Mouse (Mus musculus): ENCODE results near the gene Mrgprb5. TPM values are rescaled to one million over a fixed set of nuclear protein-coding genes. Genes with fewer than 3 reads are reported as not detected.
"Not testable (repeated sequence)": the region's sequence is repeated elsewhere in the genome, so short reads cannot be mapped to it uniquely, and the experiment has no call there.

Gene Mrgprb5
- not detected for polyA plus RNA-seq (2017; shearing (Covaris generic))

DNA sequence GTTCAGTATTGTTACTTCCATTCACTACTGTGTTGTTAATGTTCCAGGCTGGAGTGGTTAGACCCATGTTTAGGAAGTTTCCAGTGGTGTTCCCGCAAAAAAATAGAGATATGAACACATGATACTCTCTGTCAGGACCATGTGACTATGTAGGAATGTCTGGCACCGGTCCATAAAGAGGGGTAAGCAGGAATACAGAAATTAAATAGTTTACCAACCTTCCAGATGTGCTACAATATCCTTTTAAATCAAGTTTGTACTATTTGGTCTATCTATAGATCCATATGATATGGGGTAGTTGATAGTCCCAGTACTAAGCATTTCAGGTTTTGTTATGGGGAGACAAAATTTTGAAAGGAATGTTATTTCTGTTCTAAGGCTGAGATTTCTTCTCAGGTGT lies at the start of gene Mrgprb5:
Gene Mrgprb5, minus strand, starts transcription at position 101 of the 400 bp plus-strand sequence.
- ATAC-seq: no peak

DNA sequence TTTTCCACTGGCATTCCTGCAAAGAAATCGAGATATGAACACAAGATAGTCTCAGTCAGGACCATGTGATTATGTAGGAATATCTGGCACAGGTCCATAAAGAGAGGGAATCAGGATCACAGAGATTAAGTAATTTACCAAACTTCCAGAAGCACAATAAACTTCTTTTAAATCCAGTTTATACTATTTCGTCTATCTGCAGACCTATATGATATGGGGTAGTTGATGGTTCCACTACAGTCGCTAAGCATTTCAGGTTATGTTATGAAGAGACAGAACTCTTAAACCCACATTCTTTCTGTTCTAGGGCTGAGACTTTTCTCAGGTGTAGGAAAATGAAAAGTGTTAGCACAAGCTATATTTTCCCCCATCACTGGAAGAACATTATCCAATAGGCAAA lies 30.4 kb upstream of the Mrgprb5 start, which contains the start of gene Mrgprb4:
Gene Mrgprb4, minus strand, starts transcription at position 101 of the 400 bp plus-strand sequence.
- ATAC-seq: no peak

- no peak for ATAC-seq
These were observed 1.3 kb downstream of the Mrgprb5 start for GRCm38 (mm10) chr7:48167471-48167870.

DNA sequence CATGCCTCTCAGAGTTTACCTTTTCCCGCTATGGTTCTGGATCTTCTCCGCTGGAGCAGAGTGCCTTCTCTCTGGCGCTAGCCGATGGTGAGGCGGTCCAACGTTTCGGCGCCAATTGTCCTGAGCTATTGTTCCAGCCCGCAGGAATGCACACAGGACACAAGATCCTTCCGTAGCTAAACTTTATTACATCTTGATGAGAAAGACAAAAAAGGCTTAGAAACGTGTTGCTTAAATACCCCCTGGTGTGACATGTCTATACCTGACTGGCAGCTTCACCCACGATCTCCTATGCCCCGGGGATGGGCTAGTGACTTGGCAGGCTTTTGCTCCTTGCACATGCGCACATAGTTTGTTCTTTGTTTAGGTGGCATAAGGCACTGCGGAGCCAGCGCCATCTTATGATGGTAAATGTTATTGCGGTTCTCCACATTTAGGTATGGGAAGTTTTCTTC lies 30.5 kb downstream of the Mrgprb5 start:
- peak; percentile 40 for ATAC-seq

GRCm38 (mm10) chr7:48137216-48138077 lies 31.4 kb downstream of the Mrgprb5 start:
- ATAC-seq: peak; percentile 86

DNA sequence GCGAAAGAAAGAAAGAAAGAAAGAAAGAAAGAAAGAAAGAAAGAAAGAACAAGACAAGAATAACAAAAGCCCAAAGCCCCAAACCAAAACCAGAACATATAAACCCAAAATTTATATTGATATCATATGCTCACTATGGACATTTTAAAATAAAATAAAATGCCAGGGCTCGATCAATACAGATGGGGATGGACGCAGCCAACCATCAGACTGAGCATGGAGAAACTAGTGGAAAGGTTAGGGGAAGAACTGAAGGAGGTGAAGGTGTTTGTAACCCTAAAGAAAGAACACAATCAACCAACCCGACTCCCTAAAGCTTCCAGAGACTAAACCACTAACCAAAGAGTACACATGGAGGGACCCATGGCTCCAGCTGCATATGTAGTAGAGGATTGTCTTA lies 36.1 kb downstream of the Mrgprb5 start:
- ATAC-seq: no peak

DNA sequence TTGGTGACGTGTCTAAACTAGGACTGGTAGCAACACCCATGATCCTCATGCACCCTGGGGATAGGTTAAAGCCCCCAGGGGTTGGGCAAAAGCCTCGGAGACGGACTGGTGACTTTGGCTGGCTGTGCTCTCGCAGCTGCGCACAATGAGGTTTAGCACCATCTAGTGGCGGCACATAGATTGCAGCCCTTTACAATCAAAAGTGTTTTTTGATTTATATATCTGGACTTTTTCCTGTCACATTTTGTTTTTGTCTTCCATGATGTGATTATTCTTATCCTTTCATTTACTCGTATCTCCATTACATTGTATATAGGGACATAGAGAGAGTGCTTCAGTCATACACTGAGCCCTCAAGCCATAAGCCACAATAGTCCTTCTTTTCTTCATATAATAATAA lies 36.6 kb downstream of the Mrgprb5 start:
- peak; percentile 37 for ATAC-seq

- ATAC-seq: not testable (repeated sequence)
These were observed 37.0 kb downstream of the Mrgprb5 start for GRCm38 (mm10) chr7:48131820-48132219.

DNA sequence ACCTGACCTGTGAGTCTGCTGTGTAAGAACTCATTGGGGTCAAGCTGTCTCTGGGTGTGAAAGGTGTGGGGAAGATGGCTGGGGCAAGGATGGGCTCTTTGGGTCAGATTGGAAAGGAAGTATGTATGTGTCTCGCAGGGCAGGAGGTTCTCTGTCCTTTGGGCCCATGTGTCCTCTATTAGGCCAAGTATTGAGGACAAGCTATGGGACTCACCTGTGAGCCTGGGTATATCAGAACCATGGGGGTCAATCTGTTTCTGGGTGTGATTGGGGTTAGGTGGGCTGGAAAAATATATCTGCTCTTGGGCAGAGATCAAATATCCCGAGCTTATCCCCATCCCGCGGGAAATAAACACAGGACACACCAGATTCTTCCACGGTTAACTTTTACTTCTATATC lies 45.0 kb downstream of the Mrgprb5 start:
- no peak for ATAC-seq

Other genes starting within 250 kb of the Mrgprb5 start
- not detected for gene Mrgpra4, start 186.9 kb downstream of the Mrgprb5 start, polyA plus RNA-seq (2017; shearing (Covaris generic))
- not detected for gene Mrgprx1, start 141.4 kb downstream of the Mrgprb5 start, polyA plus RNA-seq (2017; shearing (Covaris generic))
- not detected for gene Mrgprb4, start 30.3 kb upstream of the Mrgprb5 start, polyA plus RNA-seq (2017; shearing (Covaris generic))
- not detected for gene Mrgprb8, start 219.5 kb upstream of the Mrgprb5 start, polyA plus RNA-seq (2017; shearing (Covaris generic))

Measured in CD4-positive, CD25-positive, alpha-beta regulatory T cell, adult 4 months (primary cell).